Mouse (Mus musculus) frontal cortex, postnatal 36 days (tissue): ENCODE measurements around the gene Cd3d.
"Not testable (repeated sequence)": the region's sequence is repeated elsewhere in the genome, so short reads cannot be mapped to it uniquely, and the experiment has no call there.

Experiments used
- DNase-seq, 2 experiments: peaks; one replicate each; pipeline ENCODE4 v3.0.0; 2022; ENCODE audit warnings: low spot score in 2 of 2

Cd3d gene

DNA sequence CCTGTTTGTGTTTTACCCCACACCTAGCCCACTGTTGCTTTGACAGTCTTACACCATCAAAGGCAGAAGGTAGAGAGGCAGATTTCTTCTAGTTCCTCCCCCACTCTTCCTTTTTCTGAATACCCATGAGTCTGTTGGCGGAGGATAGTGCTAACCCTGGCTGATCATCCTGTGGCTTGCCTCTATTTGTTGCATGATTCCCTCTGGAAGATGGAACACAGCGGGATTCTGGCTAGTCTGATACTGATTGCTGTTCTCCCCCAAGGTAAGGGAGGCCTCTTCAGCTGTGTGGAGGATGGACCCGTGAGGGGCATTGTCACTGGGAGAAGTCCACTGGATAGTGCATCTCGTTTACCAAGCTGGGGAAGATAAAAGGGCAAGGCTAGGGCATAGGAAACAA lies at the start of gene Cd3d:
TSS of gene Cd3d (plus strand) at position 111 of the 400 bp plus-strand sequence.
- DNase-seq: no peak

DNA sequence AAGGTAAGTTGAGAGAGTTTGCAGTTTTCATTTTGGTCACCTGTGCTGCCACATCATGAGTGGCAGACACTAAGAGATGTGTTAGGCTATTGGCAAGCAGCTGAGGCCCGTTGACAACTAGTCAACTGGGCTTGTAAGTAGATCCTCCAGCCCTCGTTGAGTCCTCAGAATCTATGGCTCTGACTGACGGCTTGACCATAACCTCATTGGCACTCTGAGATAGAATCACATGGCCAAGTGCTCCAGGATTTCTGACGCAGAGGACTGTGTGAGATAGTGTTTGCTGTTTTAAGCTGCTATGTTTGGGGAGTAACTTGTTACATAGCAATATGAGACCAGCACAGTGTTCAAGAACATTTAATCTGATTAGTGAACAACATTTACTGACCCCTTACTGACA lies 39.8 kb upstream of the Cd3d start:
- no peak for DNase-seq

DNA sequence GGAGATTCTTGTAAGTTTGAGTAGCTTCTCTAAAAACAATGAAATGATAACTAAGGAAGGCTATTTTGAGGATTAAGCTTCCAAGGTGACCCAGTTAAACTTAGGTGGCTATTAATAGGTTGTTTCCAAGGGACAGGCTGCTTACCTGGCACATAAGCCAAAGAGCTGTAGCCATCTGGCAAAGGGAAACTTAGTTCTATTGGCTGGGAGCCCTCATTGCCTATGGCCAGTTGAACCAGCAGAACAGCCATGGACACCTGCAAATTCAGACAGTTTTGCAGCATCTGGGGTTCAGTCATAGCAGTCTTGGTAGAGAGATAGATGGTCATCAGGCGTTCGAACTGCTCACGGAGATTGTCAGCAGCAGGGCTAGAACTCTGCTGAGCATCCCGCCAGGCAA lies 39.2 kb upstream of the Cd3d start:
- no peak for DNase-seq

DNA sequence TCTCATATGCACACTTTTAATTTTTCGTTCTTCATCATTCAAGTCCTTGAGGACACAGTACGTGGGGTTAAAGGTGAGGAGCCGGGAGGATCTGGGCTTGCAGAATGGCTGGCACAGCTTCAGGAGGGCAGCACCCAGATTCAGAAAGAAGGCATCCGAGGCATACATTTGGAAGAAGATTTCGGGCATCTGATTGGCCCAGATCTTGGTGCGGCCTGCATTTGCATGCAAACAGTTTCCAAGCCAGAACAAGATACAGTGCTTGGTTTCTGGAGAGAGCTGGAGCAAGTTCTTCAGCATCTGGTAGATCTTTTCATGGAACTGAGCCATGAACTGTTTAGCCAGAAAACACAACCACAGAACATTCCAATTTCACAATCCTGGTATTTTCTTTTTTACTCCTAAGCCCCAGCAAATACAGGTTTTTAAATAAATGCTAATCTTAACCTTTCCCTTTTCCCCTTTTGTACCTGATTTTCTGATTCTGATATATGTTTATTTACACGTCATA lies 35.3 kb upstream of the Cd3d start:
- DNase-seq: no peak

DNA sequence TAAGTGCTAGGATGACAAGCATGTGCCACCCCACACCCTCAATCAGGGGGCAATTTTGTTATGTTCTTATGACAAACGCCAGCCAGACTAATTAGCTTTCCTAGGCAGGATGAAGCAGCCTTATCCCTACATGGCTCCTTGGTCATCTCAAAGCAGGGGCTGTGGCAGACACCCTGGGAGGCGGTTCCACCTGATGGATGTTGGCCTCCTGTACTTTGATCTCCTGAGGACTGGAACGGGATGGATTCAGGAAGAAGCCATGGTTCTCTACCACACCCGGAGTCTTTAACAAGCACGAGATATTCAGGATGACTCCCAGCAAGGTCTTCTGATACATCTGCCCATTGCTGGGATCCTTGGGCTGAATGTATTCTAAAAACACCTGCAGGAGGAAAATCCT lies 33.8 kb upstream of the Cd3d start:
- no peak for DNase-seq

DNA sequence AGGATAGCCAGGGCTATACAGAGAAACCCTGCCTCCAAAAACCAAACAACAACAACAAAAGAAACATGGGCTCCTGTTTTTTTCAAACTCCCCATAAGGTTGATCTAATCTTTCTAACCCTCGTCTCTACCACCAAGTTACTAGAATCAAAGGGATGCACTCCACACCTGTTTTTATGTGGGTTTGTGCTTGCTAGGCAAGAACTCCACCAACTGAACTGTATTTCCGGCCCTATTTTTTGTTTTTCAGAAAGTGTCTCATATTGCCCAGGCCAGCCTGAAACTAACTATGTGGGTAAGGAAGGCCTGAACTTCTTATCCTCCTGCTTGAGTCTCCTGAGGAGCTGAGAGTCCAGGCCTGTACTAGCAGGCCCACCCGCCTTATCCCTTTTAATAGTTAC lies 27.2 kb upstream of the Cd3d start:
- DNase-seq: no peak

DNA sequence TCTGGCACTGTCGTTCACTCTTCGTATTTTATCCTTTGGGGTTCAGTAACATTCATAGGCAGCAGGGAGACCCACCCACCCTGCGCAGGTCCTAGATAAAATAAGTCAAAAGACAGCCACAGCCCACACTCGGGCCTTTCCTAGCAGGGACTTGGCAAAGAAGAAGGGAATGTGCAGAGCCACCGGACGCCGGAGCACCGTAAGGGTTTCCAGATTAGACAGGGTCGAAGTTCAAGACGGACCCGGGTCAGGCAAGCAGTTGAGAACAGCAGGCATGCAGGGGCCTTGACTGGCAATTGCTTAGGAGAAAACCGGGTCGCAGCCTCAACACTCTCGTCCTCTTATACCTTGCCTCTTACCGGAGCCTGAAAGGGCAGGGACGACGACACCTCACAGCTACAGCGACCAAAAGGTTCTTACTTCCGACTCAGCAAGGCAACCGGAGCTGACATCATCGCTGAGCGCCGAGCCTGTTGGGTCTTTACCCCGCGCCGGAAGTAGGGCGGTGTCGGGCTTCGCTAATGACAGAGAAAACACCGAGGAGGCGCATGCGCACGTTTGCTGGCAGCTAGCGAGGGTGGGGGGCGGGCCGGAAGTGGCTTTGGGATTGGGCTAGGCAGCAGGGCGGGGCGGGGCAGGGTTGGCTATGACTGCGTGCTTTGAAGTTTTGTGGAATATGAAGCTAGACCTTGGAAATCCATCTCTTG lies 16.3 kb upstream of the Cd3d start, which contains the start of gene Ube4a:
TSS of gene Ube4a (minus strand) at position 475 of the 707 bp plus-strand sequence.
- peak; percentile 100 for DNase-seq

DNA sequence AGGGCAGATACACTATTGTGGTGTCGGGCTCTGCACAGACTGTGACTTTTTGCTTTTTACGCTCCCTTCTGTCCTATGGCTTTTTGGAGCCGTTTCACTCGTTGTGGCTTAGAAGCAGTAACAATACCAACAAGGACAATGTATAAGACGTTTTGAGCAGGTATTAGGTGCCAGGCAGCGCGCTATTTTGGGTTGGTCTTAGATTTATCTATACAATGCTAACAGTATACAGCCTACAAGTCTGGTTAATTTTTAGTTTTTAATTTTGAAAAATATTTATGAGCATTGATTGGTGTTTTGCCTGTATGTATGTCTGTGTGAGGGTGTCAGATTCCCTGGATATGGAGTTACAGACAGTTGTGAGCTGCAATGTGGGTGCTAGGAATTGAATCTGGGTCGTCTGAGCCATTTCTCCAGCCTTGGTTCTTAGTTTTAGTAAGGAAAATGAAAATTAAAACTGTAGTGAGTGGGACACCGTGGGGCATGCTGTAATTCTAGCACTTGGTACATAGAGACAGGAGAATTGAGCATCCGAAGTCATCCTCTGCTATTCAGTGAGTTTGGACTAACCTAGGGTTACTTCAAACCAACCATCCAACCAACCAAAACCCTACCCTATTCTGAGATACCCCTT lies 15.6 kb upstream of the Cd3d start:
- no peak for DNase-seq

DNA sequence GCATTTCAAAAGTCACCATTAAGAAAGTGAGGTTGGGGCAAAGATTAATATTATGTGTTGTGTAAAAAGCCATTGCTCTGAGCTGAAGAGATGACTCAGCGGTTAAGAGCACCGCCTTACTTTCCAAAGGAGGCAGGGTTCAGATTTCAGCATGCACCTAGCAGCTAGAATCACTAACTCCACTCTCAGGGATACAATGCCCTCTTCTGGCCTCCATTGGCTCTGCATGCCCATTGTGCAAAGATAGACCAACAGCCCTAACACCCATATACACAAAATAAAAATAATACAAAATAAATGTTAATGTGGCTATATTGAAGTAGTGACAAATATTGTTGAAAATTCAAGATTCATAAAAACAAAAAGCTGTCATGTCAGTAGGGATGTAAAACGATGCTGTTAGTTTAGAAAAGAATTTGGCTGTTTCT lies 14.8 kb upstream of the Cd3d start:
- DNase-seq: peak; percentile 24 to 57

DNA sequence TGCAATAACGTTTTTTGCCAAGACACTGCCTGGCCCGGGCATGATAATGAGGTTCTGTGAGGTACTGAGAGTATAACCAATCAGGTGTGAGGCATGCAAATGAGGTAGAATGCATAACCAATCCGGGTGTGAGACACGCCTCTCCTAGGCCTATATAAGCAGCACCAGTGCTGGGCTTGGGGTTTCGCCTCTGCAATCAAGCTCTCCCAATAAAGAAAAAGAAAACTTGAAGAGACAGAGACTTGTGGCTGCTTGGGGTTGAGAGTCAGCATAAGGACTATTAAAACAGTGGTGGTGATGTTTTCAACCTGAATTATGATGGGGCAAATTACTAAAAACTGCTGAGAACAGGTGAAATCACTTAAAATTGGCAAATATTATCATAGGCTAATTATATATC lies 13.8 kb upstream of the Cd3d start:
- DNase-seq: not testable (repeated sequence)

DNA sequence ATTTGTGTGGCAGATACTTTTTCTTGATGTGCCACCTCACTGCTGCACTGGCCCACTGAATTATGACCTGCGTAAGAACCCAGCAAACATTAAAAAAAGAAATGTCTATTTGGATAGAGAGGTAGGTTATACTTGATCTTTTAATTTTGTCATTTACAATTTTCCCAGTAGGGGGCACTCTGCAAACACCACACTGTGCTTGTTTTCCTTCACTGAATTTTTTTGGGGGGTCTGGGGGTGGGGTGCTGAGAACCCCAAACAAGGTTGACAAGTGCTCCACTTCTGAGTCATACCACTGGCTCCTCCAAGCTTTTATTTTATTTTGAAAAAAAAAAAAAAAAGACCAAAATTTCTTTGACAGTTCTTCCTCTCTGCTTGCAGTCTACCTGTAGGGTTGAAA lies 12.1 kb upstream of the Cd3d start:
- no peak for DNase-seq

DNA sequence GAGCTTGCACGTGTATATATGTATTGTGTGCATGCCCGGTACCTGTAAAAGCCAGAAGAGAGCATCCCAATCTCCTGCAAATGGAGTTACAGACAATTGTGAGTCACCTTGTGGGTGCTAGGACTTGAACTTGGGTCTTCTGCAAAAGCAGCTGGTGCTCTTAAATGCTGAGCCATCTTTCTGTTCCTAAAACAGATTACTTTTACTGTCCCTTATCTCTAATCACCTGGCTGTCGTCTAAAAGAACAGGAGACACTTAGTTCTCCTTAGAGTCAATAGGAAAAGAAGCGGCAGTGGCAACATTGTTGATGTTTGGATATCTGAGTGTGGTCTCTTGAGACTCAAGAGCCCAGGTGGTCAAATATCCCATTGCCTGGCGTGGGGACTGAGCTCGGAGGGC lies 3.8 kb upstream of the Cd3d start:
- no peak for DNase-seq

DNA sequence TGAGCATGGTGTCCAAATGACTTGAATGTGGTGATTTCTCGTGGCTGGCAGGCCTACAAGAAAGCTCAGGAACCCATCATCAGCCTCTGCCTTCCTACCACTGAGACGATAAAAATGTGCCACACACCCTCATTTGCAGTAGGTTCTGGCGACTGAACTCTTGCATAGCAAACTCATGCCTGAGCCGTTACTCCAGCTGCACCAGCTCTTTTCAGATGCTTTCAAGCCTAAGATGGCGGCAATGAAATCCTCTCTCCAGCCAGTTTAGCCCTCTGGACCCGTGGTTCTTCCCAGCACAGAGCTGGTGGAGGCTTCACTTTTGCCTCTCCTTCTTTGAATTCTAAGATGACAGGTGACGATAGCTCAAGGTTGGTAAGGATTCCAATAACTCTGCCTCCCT lies 1.8 kb upstream of the Cd3d start:
- no peak for DNase-seq

DNA sequence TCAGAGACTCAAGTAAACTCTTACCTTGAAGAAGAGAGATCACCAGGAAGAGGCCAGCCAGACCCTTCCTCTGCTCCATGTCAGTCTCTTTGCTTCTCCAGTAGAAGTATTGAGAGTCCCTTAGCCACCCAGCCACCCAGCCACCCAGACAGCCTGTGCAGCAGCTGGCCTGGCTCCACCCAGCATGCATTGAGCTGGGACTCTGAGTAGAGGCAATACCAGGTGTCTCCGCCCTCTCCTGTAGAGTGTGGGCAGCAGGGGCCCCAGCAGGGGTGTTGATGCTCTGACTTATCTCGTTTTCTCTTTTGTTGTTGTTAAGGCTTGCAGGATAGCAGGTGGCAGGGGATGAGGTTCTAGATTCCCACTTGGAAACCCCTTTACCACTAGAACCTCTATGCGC lies 1.3 kb upstream of the Cd3d start, which contains the start of gene Cd3g:
TSS of gene Cd3g (minus strand) at position 190 of the 400 bp plus-strand sequence.
- DNase-seq: no peak

DNA sequence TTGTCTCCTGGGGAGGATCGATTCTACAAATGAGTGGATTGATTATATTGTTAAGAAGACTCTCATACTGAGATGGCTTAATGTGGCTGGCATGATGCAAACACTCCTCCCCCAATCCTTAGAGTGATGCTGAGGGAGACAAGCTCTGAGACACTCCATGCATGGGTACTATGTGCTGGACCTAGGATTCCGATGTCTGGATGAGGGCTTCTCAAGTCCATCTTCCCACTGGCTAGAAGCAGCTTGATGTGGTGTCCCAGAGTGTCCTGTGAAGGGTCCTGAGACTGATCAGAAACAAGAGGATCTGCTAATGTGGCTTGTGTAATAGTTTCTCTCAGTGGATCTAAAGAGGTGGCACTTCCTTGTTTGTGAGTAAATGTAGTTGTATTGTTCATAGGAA lies 482 bp upstream of the Cd3d start:
- no peak for DNase-seq

DNA sequence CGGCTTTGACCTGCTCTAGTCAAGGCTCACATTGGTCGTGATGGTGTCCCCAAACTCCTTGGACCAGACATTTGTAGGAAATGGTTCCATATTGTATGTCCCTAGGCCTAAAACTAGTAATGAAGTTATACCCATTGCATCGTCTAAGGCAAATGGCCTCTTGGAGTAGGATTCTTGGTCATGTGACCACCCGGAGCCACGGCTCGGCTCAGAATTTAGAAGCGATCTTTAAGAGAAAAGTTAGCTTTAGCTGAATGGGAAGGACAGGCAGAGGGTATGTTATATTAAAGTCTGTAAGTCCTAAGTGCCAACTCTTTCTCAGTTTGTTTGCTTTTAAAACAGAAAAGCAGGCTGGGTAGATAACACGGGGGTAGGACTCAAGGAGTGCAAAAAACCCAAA lies 495 bp downstream of the Cd3d start:
- DNase-seq: no peak

DNA sequence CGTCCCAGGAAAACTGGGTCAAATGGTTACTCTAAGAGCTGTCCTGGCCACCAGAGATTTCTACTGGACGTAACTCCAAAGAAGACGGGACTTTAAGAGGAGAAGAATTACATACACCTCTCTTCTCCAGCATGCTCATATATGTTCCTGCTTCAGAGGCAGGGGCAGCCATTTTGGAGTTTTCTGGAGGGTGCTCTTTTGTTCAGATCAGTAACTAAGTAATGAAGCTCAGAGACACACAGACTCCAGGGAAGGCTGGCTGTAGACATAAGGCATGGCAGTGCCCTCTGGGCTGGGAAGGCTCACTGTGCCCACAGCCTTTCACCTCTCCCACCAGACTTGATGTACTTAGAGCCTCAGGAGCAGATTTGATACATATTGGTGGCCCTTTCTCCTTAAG lies 945 bp downstream of the Cd3d start:
- no peak for DNase-seq

DNA sequence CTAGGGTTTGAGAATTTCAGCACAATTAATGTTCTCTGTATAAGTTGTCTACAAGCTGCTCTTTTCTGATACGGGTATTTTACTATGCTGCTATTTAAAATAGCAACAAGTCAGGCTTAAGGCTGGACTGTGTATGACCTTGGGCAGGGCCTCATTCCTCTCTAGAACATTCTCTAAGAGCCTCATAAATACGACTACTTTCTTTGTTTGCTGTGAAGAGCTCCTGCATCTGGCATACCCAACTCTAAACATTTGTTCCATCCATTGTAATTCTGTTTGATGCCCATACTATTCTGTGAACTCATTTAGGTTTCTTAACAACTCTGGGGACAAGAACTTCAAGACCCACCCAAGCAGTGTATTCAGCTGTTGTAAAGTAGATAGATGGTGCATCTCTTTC lies 1.4 kb downstream of the Cd3d start:
- DNase-seq: no peak

DNA sequence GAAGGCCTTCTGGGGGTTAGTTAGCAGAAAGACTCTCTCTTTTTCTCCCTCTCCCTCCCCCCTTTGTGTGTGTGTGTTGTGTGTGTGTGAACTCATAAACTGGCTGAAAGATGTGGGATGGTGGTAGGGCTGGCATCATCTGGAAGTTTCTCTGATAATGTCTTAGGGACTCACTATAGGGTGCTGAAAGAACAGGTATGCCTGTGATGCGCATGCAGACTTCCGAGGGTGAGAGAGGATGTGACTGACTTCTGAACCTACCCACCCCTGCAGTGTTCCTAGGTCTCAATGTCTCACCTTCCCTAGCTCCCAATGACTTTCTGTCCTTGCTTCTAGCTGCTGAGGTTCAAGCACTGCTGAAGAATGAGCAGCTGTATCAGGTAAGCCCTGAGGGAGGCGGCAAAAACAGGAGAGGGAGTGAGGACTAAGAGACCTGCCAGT lies 4.2 kb downstream of the Cd3d start:
- DNase-seq: no peak

DNA sequence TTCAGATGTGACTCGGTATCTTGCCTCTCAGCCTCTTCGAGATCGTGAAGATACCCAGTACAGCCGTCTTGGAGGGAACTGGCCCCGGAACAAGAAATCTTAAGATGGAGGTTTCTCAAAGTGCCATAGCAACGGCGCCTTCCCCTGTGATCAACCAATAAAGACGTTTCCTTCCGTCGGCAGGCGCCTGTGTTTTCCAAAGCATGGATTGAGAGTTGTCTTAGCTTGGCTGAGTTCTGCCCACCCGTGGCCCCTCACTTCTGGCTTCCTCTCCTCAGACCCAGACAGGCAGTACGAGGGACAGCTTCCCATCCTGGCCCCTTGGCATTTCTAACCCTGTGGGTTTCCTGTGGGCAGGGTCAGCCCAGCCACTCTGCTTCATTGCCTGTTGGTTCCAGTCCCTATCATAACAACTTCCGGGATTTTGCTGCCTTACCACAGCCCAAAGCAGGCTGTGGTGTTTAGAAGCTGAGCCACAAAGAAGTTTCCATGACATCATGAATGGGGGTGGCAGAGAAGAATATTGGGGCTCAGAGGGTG lies 4.7 kb downstream of the Cd3d start:
- no peak for DNase-seq

DNA sequence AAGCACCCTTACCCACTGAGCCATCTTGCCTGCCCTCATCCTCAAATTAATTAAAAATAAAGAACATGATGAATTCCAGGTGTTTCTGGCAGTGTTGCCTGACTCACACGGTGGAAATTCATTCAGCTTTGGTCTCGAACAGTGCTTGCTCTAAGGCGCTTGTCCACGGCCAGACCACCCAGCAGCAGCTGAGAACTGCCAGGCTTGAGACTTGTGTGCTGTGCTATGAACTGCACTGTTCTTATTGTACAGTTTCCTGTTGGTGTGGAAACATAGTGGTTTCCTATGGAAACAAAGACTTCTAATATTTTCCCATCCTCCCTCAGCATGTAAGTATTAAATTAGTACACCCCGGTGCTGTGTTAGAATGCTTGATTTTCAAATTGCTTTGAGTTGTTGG lies 5.4 kb downstream of the Cd3d start:
- DNase-seq: no peak

DNA sequence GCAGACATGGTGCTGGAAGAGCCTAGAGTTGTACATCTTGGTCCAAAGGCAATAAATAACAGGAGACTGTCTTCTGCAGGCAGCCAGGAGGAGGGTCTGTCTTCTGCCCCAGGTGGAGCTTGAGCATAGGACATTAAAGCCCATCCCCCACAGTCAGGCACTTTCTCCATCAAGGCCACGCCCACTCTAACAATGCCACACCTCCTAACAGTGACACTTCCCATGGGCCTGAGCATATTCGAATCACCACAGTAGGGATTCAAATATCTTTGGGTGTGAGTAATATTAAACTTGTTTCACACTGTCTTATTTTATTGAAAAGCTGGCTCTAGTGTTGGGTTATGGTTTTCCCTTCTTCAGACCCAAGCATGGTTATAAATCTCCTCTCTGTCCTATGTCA lies 10.2 kb downstream of the Cd3d start:
- no peak for DNase-seq

DNA sequence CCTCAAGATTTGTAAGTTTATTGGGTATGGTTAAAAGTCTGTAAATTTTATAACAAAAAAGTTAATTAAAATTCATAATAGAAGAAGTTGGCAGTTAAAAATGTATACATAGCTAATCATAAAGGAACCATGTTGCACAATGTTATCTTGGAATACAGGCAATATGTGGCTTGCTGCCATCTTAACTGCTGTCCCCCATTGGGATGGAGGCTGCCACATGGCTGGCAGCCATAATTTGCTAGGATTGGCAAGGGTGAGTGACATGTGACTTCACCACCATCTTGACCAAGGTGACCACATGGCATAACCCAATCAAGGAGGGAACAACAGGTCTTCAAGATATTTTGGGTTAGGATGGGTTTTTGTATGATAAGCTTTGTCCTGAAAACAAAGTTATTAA lies 10.7 kb downstream of the Cd3d start:
- no peak for DNase-seq
